Mouse (Mus musculus) layer of hippocampus, adult 6 months (tissue): ENCODE results near the gene Rsrp1. TPM values are rescaled to one million over a fixed set of nuclear protein-coding genes. Genes with fewer than 3 reads are reported as not detected.

ENCODE experiments used
- long read RNA-seq, 2 experiments: library from polyadenylated mRNA; unstranded; transcript quantifications; one replicate each; pipeline ENCODE4 v2.0.0; 2019 to 2020
- polyA plus RNA-seq: library from polyadenylated mRNA; unstranded; fragments of <200 nt; fragmentation: Nextera tagmentation; gene quantifications from 2 replicates; pipeline ENCODE4 v1.2.3, GENCODE M21; 2021

Rsrp1 gene
- 27.5 and 44.9 TPM in 2 replicates for polyA plus RNA-seq
- long read RNA-seq, experiment 1, transcript Rsrp1-201 (5 exons, 1,749 nt) = major isoform, 36 of 59 reads
- long read RNA-seq, experiment 1, transcript Rsrp1-204 (4 exons, 3,051 nt) = minor isoform, 9 of 59 reads
- long read RNA-seq, experiment 1, partial matches to known transcripts = 9 of 59 reads
- long read RNA-seq, experiment 1, other reads (novel, unspliced or antisense) = 5 of 59 reads
- long read RNA-seq, experiment 2, transcript Rsrp1-201 (5 exons, 1,749 nt) = major isoform, 330 of 613 reads
- long read RNA-seq, experiment 2, transcript Rsrp1-204 (4 exons, 3,051 nt) = minor isoform, 235 of 613 reads
- long read RNA-seq, experiment 2, partial matches to known transcripts = 31 of 613 reads
- long read RNA-seq, experiment 2, other reads (novel, unspliced or antisense) = 15 of 613 reads

GRCm38 (mm10) chr4:134923258-134924018 lies at the start of gene Rsrp1:
TSS of gene Rsrp1 (plus strand) at chr4:134923592.

GRCm38 (mm10) chr4:134914864-134915209 lies 8.6 kb upstream of the Rsrp1 start, which contains the start of gene Tmem50a:
TSS of gene Tmem50a (minus strand) at chr4:134915024.

GRCm38 (mm10) chr4:134930684-134931481 lies 7.5 kb downstream of the Rsrp1 start, which contains the start of gene Syf2:
TSS of gene Syf2 (plus strand) at chr4:134930898.

Other genes with a start within 250 kb of the Rsrp1 start
- gene Man1c1, start 219.3 kb upstream of the Rsrp1 start, polyA plus RNA-seq = 3.1 and 3.7 TPM in 2 replicates
- gene Ldlrap1, start 155.6 kb upstream of the Rsrp1 start, polyA plus RNA-seq = 1.4 and 2.2 TPM in 2 replicates
- gene Maco1, start 70.2 kb upstream of the Rsrp1 start, polyA plus RNA-seq = 6.6 and 7.3 TPM in 2 replicates
- 0.15 TPM in 1 of 2 replicates, not detected in the other for gene Rhd, start 59.1 kb upstream of the Rsrp1 start, polyA plus RNA-seq
- 264 and 278 TPM in 2 replicates for gene Tmem50a, start 8.6 kb upstream of the Rsrp1 start, polyA plus RNA-seq
- gene Syf2, start 7.3 kb downstream of the Rsrp1 start, polyA plus RNA-seq = 73.4 and 73.9 TPM in 2 replicates
- gene Runx3, start 197.1 kb downstream of the Rsrp1 start, polyA plus RNA-seq = 0.05 TPM in 1 of 2 replicates, not detected in the other